ENCODE assay signal across 22 mouse cellular contexts in genomic region chr10:25283397-25283796, GRCm38 (mm10). TPM values are rescaled to one million over a fixed set of nuclear protein-coding genes. Genes with fewer than 3 reads are reported as not detected.
A peak's percentile ranks its signal among the peaks of the same experiment; 100 is the strongest.
DNase-seq lines count a peak whose midpoint lies in the region; ATAC-seq and TF ChIP-seq lines count a peak whose summit lies in the region.
"Had no signal": no experiment of that assay in that cellular context is flagged by ENCODE, and none has a peak within 500 bp of the region (broad histone marks: within the 10 kb centered on the region; RNA-seq: fewer than 3 reads in every experiment).

No protein-coding gene starts in this region.

- H3K4me2 ChIP-seq in heart, embryonic 12.5 days = no peak overlapping the region
- H3K4me2 ChIP-seq in kidney, postnatal 0 days (ENCODE audit: low read length) = no peak overlapping the region
- H3K4me2 ChIP-seq in lung, embryonic 15.5 days = no peak overlapping the region
- H3K4me2 ChIP-seq: forebrain, embryonic 13.5 days; heart, embryonic 15.5 days; hindbrain, embryonic 13.5 days had no signal

- H3K4me1 ChIP-seq in heart, embryonic 12.5 days (replicated peaks) = no peaks in the 10 kb centered on the region
- no peaks in the 10 kb centered on the region for H3K4me1 ChIP-seq in kidney, postnatal 0 days (replicated peaks; ENCODE audit: insufficient read depth, low read length)
- peaks cover 17% of the 10 kb centered on the region for H3K4me1 ChIP-seq in lung, embryonic 15.5 days
- H3K4me1 ChIP-seq: heart, embryonic 15.5 days; hindbrain, embryonic 13.5 days had no signal

- no peak overlapping the region for H3K9ac ChIP-seq in heart, embryonic 12.5 days
- no peak overlapping the region for H3K9ac ChIP-seq in kidney, postnatal 0 days (ENCODE audit: low read depth, low read length)
- H3K9ac ChIP-seq in lung, embryonic 15.5 days = no peak overlapping the region
- H3K9ac ChIP-seq: forebrain, embryonic 13.5 days; forebrain, postnatal 0 days; heart, embryonic 15.5 days; hindbrain, embryonic 13.5 days had no signal

- no peaks in the 10 kb centered on the region for H3K27me3 ChIP-seq in heart, embryonic 12.5 days (replicated peaks)
- H3K27me3 ChIP-seq in kidney, postnatal 0 days (ENCODE audit: insufficient read depth, low read length) = no peaks in the 10 kb centered on the region
- H3K27me3 ChIP-seq in lung, embryonic 15.5 days = no peaks in the 10 kb centered on the region
- H3K27me3 ChIP-seq: forebrain, embryonic 13.5 days; heart, embryonic 15.5 days; hindbrain, embryonic 13.5 days had no signal

- peaks cover 5% of the 10 kb centered on the region for H3K36me3 ChIP-seq in heart, embryonic 12.5 days
- H3K36me3 ChIP-seq in kidney, postnatal 0 days (ENCODE audit: insufficient read depth, low read length) = no peaks in the 10 kb centered on the region
- no peaks in the 10 kb centered on the region for H3K36me3 ChIP-seq in lung, embryonic 15.5 days
- H3K36me3 ChIP-seq: G1E had no signal

- no peaks in the 10 kb centered on the region for H3K9me3 ChIP-seq in heart, embryonic 12.5 days (replicated peaks)
- H3K9me3 ChIP-seq in kidney, postnatal 0 days (replicated peaks; ENCODE audit: low read length) = no peaks in the 10 kb centered on the region
- H3K9me3 ChIP-seq in lung, embryonic 15.5 days = no peaks in the 10 kb centered on the region
- H3K9me3 ChIP-seq: embryonic facial prominence, embryonic 10.5 days; forebrain, embryonic 13.5 days; G1E; heart, embryonic 15.5 days; hindbrain, embryonic 13.5 days had no signal

- no peak for TF ChIP-seq CTCF in kidney, postnatal 0 days (IDR thresholded peaks at IDR 0.05; ENCODE audit: low read depth)

- peak; percentile 94 for DNase-seq in heart, adult 11 months
- DNase-seq in heart, adult 9 months (ENCODE audit: low spot score in 2 of 2) = peak; percentile 39 to 50
- DNase-seq in heart, postnatal 36 days = no peak
- peak; percentile 21 for DNase-seq in kidney, postnatal 0 days (ENCODE audit: low spot score)
- no peak for DNase-seq in kidney, postnatal 25 days
- DNase-seq in lung, postnatal 25 days (ENCODE audit: low spot score) = no peak
- DNase-seq: adrenal gland, adult 8-10 months; adrenal gland, postnatal 36 days; B cell, adult 2 months; cerebellum, adult 2 months; cerebellum, postnatal 10 days; forebrain, postnatal 0 days; gastrocnemius, postnatal 14 days had no signal

- no peak overlapping the region for H3K4me3 ChIP-seq in heart, embryonic 12.5 days
- no peak overlapping the region for H3K4me3 ChIP-seq in kidney, postnatal 0 days (replicated peaks; ENCODE audit: low read depth, low read length)
- no peak overlapping the region for H3K4me3 ChIP-seq in lung, embryonic 15.5 days
- H3K4me3 ChIP-seq: embryonic facial prominence, embryonic 10.5 days; forebrain, embryonic 13.5 days; heart, embryonic 15.5 days; hindbrain, embryonic 13.5 days had no signal

- ATAC-seq in heart, embryonic 12.5 days (ENCODE audit: insufficient number of reproducible peaks, low FRiP score) = no peak
- no peak for ATAC-seq in kidney, postnatal 0 days (replicated peaks; ENCODE audit: low FRiP score, low read depth)
- no peak for ATAC-seq in lung, embryonic 15.5 days (ENCODE audit: borderline replicate concordance, extremely low read depth, low FRiP score, low TSS enrichment)
- ATAC-seq: CD4-positive, CD25-positive, alpha-beta regulatory T cell, adult 4 months; forebrain, embryonic 13.5 days; forebrain, postnatal 0 days; hindbrain, postnatal 0 days had no signal

- WGBS in heart, embryonic 12.5 days = 69% methylated on average over 7 of the region's 7 CpGs
- WGBS in kidney, postnatal 0 days = 61% methylated on average over 7 of the region's 7 CpGs
- WGBS in lung, embryonic 15.5 days = 45% methylated on average over 7 of the region's 7 CpGs

- H3K27ac ChIP-seq in heart, embryonic 12.5 days (ENCODE audit: poor library complexity, severe bottlenecking) = no peak overlapping the region
- 0 out of 2 replicates have a peak overlapping the region, but pooled peaks have one; percentile 25 for H3K27ac ChIP-seq in kidney, postnatal 0 days
- peak overlapping the region; percentile 25; the same call in 1 of the 2 replicates for H3K27ac ChIP-seq in lung, embryonic 15.5 days
- H3K27ac ChIP-seq: embryonic facial prominence, embryonic 10.5 days; forebrain, embryonic 13.5 days; heart, embryonic 15.5 days; hindbrain, embryonic 13.5 days; hindbrain, postnatal 0 days had no signal

- intact Hi-C loops in heart, postnatal 36 days (cut with DNase I) = no loop called here

RNA-seq across cellular contexts. Expression of gene Akap7, which starts 24.3 kb away (rescaled TPM):
- polyA plus RNA-seq in heart, embryonic 12.5 days (2016; fragmentation: Nextera tagmentation; extraction: Ambion mirVana) = 38.3 and 38.6 TPM in 2 replicates
- total RNA-seq in heart, postnatal 36 days (2021) = 10 to 100 TPM; 53.2 to 68.6 TPM
- polyA plus RNA-seq in kidney, postnatal 0 days (2015; fragmentation: Nextera tagmentation; extraction: Ambion mirVana) = 33.2 and 40.3 TPM in 2 replicates
- polyA plus RNA-seq in lung, embryonic 15.5 days (2015; fragmentation: Nextera tagmentation; extraction: Ambion mirVana) = 20.9 and 25.4 TPM in 2 replicates
- polyA plus RNA-seq: G1E had no signal

Comparison
In these comparisons a context has a peak if more than half of its experiments do, and no peak if none do; other contexts are left out.
1. DNase-seq: peak in heart, adult 11 months (single experiment), heart, adult 9 months (2 of 2) and kidney, postnatal 0 days (single experiment); none in heart, postnatal 36 days (0 of 2), kidney, postnatal 25 days (0 of 2) and lung, postnatal 25 days (single experiment).